Mouse (Mus musculus) MEL-GATA-1-ER (cell line): Measurements from ENCODE around the gene Cd5.

Experiments used
- DNase-seq: peaks from one replicate; pipeline ENCODE4 v3.0.0-alpha.2; 2012; ENCODE audit warnings: low read depth; ENCODE audit errors: extremely low read depth

The Cd5 gene

GRCm38 (mm10) chr19:10738811-10739210 is at the start of gene Cd5:
Gene Cd5 (minus strand): TSS chr19:10739002.
- peak; percentile 16 for DNase-seq

GRCm38 (mm10) chr19:10788242-10788641 is 49.4 kb upstream of the Cd5 start:
- no peak for DNase-seq

- no peak for DNase-seq
Observed at GRCm38 (mm10) chr19:10787406-10787805, 48.6 kb upstream of the Cd5 start.

- no peak for DNase-seq
Observed at GRCm38 (mm10) chr19:10786753-10787152, 48.0 kb upstream of the Cd5 start.

GRCm38 (mm10) chr19:10784796-10785459 is 46.1 kb upstream of the Cd5 start:
- no peak for DNase-seq

- no peak for DNase-seq
Observed at GRCm38 (mm10) chr19:10784061-10784460, 45.3 kb upstream of the Cd5 start.

GRCm38 (mm10) chr19:10783168-10783567 is 44.4 kb upstream of the Cd5 start:
- DNase-seq = no peak

GRCm38 (mm10) chr19:10781641-10782040 is 42.8 kb upstream of the Cd5 start:
- DNase-seq = no peak

GRCm38 (mm10) chr19:10776906-10777305 is 38.1 kb upstream of the Cd5 start:
- no peak for DNase-seq

- no peak for DNase-seq
Observed at GRCm38 (mm10) chr19:10774141-10774540, 35.3 kb upstream of the Cd5 start.

GRCm38 (mm10) chr19:10773384-10773783 is 34.6 kb upstream of the Cd5 start:
- DNase-seq = no peak

- no peak for DNase-seq
Observed at GRCm38 (mm10) chr19:10772866-10773265, 34.1 kb upstream of the Cd5 start.

- no peak for DNase-seq
Observed at GRCm38 (mm10) chr19:10771995-10772394, 33.2 kb upstream of the Cd5 start.

GRCm38 (mm10) chr19:10769429-10770195 is 30.8 kb upstream of the Cd5 start:
- DNase-seq = no peak

GRCm38 (mm10) chr19:10768694-10769428 is 30.1 kb upstream of the Cd5 start:
- no peak for DNase-seq

- no peak for DNase-seq
Observed at GRCm38 (mm10) chr19:10767631-10768030, 28.8 kb upstream of the Cd5 start.

- DNase-seq = no peak
Observed at GRCm38 (mm10) chr19:10763381-10764031, 24.7 kb upstream of the Cd5 start.

GRCm38 (mm10) chr19:10762468-10762867 is 23.7 kb upstream of the Cd5 start:
- no peak for DNase-seq

GRCm38 (mm10) chr19:10761794-10762415 is 23.1 kb upstream of the Cd5 start:
- DNase-seq = no peak

GRCm38 (mm10) chr19:10759983-10760831 is 21.4 kb upstream of the Cd5 start:
- DNase-seq = no peak
